Mouse (Mus musculus): ENCODE data around the gene Pot1a.
A peak's percentile ranks its signal among the peaks of the same experiment; 100 is the strongest.

Pot1a gene

DNA sequence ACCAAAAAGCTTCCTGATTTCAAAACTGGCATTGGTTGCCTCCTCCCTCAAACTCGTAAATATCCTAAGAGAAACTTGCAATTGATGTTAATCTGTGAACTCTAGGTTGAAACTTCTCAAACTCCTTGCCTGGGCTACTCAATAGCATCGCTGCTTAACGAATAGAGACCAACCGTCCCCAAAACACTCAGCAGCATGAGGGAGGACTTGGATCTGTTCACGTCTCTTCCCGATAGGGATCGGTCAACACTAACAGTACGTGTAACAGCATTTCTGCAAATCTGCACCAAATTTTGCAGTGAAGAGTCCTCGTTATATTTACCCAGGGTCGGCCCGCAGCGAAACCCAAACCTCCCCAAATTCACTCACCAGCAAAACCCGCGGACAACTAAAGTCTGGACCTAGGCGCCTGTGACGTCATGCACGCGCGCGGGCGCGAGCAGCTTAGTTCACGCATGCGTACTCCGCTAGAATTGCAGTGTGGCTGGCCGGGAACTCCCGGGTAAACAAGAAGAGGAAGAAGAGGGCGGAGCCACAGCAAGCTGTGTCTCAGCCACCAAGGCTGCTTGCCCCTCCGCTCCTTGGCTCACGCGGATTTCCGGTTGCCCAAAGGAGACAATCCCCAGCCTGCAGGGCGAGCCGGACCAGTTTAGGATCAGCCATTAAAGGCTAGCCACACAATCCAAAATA, at the start of gene Pot1a:
Gene Pot1a, minus strand, starts transcription at position 441 of the 690 bp plus-strand sequence.
- peak; percentile 93 to 95 for DNase-seq

DNA sequence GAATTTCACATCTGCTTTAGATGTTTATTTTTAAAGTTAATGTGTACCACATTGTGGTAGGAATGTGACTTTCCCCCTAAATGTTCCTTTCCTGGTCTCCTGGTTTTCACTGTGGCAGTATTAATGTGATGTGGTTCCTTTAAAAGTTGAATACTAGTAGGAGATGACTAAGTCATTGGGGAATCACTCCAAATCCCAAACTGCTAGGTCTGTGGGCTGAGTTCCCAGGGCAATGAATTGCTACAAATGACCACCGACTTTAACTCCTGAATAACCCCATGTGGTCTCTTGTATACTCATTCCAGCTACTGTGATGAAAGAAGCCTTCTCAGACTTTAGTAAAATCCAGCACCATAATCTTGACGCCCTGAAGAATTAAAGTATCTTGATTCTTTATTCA, 27.2 kb upstream of the Pot1a start:
- no peak for DNase-seq

DNA sequence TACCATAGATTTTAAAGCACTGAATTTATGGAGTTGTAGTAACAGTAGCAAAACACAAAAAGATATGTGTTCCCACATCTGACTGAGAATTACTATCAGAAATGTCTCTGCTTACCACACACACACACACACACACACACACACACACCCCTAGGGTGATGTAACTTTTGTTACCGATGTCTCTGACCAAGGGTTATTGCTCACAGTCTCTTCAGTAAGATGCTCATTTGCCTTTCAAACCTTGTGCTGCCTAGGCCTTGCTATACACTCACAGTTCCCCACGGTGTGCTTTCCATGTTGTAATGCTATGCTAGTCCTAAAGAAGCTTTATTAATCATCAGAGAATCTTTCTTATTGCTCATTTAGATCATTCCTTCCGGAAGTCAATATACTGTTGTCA, 3.0 kb downstream of the Pot1a start:
- DNase-seq = no peak

DNA sequence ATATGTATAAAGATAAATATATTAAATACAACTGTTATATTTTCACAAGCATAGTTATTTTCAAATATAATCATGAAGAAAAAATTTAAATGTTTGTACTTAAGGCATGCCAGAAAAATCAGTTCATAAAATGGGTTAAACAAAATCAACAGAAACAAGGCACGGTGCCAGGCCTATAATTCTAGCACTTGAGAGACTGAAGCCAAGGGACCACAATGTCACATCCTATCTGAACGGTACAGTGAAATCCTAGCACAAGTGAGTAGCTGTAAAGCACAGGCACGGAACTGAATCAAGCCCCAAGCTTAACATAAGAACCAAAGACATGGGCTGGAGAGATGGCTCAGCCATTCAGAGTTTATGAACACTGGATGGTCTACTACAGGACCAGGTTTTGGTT, 6.8 kb downstream of the Pot1a start:
- no peak for DNase-seq

DNA sequence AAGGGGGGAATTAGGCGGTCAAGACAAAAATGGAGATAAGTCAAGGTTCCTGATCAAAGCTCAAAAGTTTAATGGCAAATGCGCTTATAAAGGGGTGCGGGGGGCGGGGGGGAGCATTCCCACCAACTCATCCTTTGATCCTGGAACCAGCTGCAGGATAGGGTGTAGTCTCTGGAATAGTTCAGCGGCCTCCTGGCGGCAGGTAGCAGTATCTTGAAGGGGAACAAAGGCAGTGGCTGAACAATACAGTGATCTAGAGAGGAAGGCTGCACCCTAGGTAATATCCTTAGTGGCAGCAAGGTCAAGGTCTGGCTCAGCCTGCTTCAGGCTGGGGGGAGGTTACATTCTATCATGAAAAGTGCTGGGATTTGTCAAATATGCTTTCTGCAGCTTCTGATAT, 7.8 kb downstream of the Pot1a start:
- DNase-seq = no peak

DNA sequence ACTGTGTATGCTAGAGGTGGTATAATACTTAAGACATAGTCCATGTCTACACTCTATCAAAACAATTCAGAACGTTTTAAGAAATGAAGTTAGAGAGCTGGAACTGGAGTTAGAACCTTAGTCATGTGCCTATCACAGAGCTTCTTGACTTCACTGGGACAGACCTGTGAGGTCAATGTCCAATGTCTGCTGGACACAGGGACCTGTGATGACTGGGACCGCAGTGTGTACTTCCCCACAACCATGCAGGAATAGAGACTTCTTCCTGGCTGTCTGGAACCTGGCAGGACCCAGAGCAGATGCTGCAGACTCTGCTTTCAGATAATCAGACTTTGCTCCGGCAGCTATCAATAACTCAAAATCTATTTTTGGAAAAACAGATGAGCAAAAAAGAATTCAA, 40.8 kb downstream of the Pot1a start:
- no peak for DNase-seq

DNA sequence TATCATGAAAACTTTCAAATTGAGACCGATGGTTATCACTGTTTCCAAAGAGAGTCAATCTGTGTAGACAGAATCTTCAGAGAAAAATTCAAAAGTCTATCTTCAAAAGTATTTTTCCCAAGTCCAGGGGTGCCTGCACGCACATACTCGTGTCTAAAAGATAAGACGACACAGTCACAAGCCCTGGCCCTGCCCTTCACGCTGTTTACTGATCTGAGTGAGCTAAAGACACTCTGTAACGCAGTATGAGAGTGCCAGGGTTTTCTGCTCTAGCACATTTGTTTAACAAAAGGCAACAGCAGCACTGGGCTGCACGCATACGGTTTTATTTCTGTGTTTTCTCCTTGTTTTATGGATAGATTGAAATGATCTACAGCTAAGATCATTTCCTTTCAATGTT, 41.5 kb downstream of the Pot1a start:
- no peak for DNase-seq

DNA sequence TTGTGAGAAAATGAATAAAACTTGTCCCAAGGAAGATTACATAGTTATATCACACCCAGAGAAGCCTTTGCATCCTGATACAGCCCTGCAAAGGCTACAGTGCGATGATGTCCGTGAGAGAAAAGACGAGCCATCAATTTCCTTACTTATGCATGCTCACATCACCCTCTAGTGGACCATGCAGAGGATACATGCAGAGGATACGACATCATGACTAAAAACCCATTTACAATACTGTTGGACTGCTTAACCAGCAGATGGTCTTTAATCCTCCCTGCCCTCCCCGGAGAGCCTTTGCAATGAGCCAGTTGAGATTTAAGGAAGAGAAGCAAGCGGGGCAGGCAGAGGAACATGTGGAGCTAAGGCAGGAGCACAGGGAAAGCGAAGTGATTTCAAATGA, 42.0 kb downstream of the Pot1a start:
- no peak for DNase-seq

DNA sequence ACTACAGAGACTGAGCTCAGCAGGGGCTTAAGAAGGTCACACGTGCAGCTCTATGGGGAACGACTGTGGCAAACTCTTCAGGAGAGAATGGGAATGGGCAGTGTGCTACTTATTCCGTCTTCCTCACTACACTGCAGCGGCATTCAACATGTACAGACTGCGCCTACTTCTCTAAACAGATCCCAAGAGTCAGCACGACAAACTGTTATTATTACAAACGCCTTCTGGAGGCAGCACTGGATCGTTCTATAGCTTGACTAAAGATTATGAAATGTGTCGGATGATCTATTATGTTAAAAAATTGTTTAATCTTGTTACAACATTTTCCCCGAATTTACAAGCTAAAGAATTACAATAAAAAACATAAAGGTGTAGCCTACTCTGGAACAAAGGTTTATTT, 42.8 kb downstream of the Pot1a start:
- no peak for DNase-seq

DNA sequence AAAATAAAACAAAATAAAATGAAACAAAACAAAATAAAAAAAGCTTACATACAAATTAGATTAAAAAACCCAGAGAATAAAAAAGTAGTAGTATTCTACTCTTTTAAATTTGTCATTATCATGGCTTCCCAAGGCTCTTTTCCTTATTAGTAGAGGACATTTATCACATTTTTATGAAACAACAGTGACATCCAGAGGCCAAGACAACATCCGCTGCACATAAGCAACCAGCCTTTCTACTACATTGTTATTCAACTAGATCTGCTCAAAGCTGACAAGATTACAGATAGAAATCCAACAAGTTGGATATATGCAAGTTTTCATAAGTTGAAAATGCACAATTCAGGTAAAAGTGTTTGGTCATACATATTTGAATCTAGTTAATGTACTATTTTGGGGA, 56.4 kb downstream of the Pot1a start:
- DNase-seq = no peak

DNA sequence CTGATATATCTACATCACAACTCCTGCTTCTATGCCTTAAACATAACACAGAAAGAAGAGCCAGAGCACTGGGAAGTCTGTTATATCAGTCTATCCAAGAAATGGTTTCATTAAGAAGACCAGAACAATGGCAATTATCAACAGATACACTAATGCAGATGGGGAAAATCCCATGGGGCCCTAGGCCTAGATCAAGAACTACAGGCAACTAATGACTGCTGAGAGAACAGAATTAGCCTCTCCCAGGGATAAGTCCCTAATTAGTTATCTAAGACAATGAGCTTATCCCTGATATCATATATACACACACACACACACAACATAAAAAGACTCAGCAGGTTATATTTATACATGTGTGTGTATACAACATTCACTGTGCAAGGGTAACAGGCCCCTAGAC, 72.5 kb downstream of the Pot1a start:
- DNase-seq = no peak

DNA sequence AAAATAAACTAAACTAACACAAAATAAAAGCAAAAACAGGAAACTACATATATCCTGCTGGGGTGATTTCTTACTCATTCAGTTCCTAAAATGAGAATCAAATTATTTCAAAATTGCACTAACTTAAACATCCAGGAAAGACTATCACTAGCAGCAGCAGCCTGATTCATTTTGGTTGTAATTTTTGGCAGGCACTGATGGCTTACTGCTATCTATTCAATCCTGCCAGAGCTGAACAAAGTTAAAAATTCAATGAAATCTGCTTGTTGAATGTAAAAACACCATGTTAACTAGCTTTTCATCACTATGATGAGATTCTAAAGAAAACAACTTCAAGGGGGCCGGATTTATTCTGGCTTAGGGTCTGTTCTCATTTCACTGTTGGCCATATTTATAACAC, 82.5 kb downstream of the Pot1a start:
- no peak for DNase-seq

DNA sequence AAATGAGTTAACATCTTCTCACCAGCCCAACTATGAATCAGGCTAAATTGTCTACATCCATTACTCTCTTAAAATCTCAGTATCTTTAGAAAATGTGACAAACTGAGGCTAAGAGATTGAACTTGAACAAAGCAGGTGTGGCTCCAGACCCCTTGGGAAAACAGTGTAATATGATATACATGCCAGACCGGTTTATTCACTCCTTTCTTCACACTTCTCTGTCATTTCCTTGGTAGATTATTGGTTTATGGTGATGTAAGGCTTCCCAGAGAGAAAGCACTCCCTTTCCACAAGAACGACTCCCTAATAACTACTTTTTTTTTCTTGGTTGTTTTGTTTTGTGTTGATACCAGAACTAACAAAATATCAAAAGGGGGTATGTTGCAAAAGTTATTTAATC, 98.4 kb downstream of the Pot1a start:
- DNase-seq = no peak

DNA sequence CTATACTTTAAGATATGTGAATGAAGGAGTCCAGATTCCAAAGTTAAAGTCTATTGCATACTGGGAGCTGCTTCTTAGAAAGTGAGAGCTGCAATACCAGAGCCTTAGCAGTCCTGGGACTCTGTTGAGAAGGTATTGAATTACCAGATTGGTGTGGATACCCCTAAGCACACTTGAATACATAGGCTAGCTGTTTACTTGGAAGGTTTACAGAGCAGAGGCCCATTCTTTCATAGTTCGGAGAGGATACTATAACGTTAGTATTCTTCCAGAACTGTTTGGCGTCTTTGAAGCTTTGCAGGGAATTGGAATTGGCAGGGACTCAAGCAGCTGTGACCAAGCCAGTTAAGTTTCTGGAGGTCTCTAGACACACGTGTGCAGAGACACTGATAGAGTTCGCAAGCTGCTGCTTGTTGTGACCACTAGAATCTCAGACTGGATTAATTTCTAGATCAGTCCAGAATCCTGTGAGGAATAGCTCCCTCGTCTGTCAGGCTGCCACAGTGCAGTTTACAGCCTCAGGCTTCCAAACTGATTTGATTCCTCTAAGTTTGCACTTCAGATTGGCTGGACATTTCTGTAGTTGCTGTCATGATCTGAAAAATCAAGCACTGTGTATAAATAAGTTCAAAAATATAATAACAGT, 99.7 kb downstream of the Pot1a start:
- no peak for DNase-seq

DNA sequence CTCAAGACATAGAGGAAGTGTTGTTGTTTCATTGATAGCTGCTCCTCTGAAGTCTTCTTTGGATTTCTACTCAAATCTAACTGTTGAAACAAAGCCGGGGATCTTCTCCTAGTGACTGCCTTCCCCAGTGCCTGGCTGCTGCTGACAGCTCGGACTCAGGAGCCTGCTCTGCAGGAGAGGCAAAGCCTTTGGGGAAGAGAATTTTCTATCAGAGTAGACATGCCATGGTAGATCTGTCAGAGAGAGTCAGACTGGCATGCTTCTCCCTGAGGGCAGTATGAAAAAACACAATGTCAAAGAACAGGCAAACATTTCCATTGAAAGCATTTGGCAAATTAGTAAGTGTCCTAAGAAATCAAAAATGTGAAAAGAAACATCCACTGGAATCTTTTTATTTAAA, 109.1 kb downstream of the Pot1a start:
- DNase-seq = no peak
